Mouse (Mus musculus): ENCODE measurements around the gene Nbea. TPM values are rescaled to one million over a fixed set of nuclear protein-coding genes. Genes with fewer than 3 reads are reported as not detected.

Nbea gene
- total RNA-seq, 2 experiments from 2014 or later, result 18.0 to 20.8 TPM

- no peak for DNase-seq (ENCODE audit: low spot score in 2 of 2)
Observed at GRCm38 (mm10) chr3:55835207-55835606, 348.3 kb downstream of the Nbea start.

- no peak for DNase-seq (ENCODE audit: low spot score in 2 of 2)
Observed at GRCm38 (mm10) chr3:55830226-55830625, 353.3 kb downstream of the Nbea start.

- DNase-seq (ENCODE audit: low spot score in 2 of 2), result no peak
Observed at GRCm38 (mm10) chr3:55828481-55829256, 354.8 kb downstream of the Nbea start.

- no peak for DNase-seq (ENCODE audit: low spot score in 2 of 2)
Observed at GRCm38 (mm10) chr3:55824864-55825263, 358.6 kb downstream of the Nbea start.

GRCm38 (mm10) chr3:55819598-55819997 lies 363.9 kb downstream of the Nbea start:
- no peak for DNase-seq (ENCODE audit: low spot score in 2 of 2)

- DNase-seq (ENCODE audit: low spot score in 2 of 2), result no peak
Observed at GRCm38 (mm10) chr3:55818082-55818481, 365.4 kb downstream of the Nbea start.

- DNase-seq (ENCODE audit: low spot score in 2 of 2), result no peak
Observed at GRCm38 (mm10) chr3:55816638-55817375, 366.7 kb downstream of the Nbea start.

GRCm38 (mm10) chr3:55816096-55816495 lies 367.4 kb downstream of the Nbea start:
- DNase-seq (ENCODE audit: low spot score in 2 of 2), result no peak

GRCm38 (mm10) chr3:55814993-55815625 lies 368.4 kb downstream of the Nbea start:
- DNase-seq (ENCODE audit: low spot score in 2 of 2), result no peak

GRCm38 (mm10) chr3:55794768-55795167 lies 388.7 kb downstream of the Nbea start:
- DNase-seq (ENCODE audit: low spot score in 2 of 2), result no peak

- DNase-seq (ENCODE audit: low spot score in 2 of 2), result peak; percentile 72 to 86
Observed at GRCm38 (mm10) chr3:55793842-55794575, 389.5 kb downstream of the Nbea start.

- DNase-seq (ENCODE audit: low spot score in 2 of 2), result no peak
Observed at GRCm38 (mm10) chr3:55792251-55792650, 391.2 kb downstream of the Nbea start.

- DNase-seq (ENCODE audit: low spot score in 2 of 2), result no peak
Observed at GRCm38 (mm10) chr3:55790609-55791008, 392.9 kb downstream of the Nbea start.

- DNase-seq (ENCODE audit: low spot score in 2 of 2), result no peak
Observed at GRCm38 (mm10) chr3:55789856-55790255, 393.6 kb downstream of the Nbea start.

GRCm38 (mm10) chr3:55788621-55789201 lies 394.8 kb downstream of the Nbea start:
- no peak for DNase-seq (ENCODE audit: low spot score in 2 of 2)

GRCm38 (mm10) chr3:55788214-55788586 lies 395.3 kb downstream of the Nbea start:
- no peak for DNase-seq (ENCODE audit: low spot score in 2 of 2)

GRCm38 (mm10) chr3:55787487-55788213 lies 395.9 kb downstream of the Nbea start:
- peak; percentile 46 for DNase-seq (ENCODE audit: low spot score in 2 of 2)

- no peak for DNase-seq (ENCODE audit: low spot score in 2 of 2)
Observed at GRCm38 (mm10) chr3:55786835-55787486, 396.5 kb downstream of the Nbea start.

GRCm38 (mm10) chr3:55785981-55786725 lies 397.3 kb downstream of the Nbea start:
- no peak for DNase-seq (ENCODE audit: low spot score in 2 of 2)
